Comparison of ENCODE assay signal across 23 mouse cellular contexts in the genomic region with DNA sequence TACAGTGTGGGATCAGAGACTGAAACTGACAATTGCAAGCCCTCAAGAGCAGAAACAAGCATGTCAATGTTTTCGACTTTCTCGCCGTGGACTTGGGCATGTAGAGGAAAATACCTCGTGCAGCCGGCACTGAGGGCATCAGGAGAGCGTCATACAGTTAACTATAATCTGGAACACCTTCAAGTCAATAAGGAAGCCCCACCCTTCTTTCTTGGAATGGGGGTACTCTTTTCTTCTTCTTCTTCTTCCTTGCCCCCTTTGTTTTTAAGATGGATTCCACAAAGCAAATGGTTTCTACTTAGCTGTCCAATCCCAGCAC.
DNase-seq lines count a peak whose midpoint lies in the region; ATAC-seq lines count a peak whose summit lies in the region.
"Had no signal": no experiment of that assay in that cellular context is flagged by ENCODE, and none has a peak within 500 bp of the region (broad histone marks: within the 10 kb centered on the region; RNA-seq: fewer than 3 reads in every experiment).

No protein-coding gene starts in this region.

- H3K4me3 ChIP-seq in heart, embryonic 12.5 days = no peak overlapping the region
- no peak overlapping the region for H3K4me3 ChIP-seq in kidney, embryonic 16.5 days (ENCODE audit: low read length)
- H3K4me3 ChIP-seq in kidney, embryonic 14.5 days (ENCODE audit: low read length) = no peak overlapping the region
- H3K4me3 ChIP-seq in limb, embryonic 11.5 days (ENCODE audit: low read depth, low read length) = no peak overlapping the region
- no peak overlapping the region for H3K4me3 ChIP-seq in stomach, embryonic 14.5 days (ENCODE audit: low read depth, low read length)
- H3K4me3 ChIP-seq in midbrain, embryonic 13.5 days (replicated peaks) = no peak overlapping the region
- H3K4me3 ChIP-seq: embryonic facial prominence, embryonic 10.5 days; hindbrain, embryonic 13.5 days; layer of hippocampus, adult 2 months; liver, embryonic 12.5 days; midbrain, embryonic 10.5 days had no signal

- no peaks in the 10 kb centered on the region for H3K27me3 ChIP-seq in heart, embryonic 12.5 days (replicated peaks)
- no peaks in the 10 kb centered on the region for H3K27me3 ChIP-seq in kidney, embryonic 16.5 days (ENCODE audit: insufficient read depth, low read length)
- H3K27me3 ChIP-seq in kidney, embryonic 14.5 days (ENCODE audit: control insufficient read depth, insufficient read depth, low read length) = no peaks in the 10 kb centered on the region
- H3K27me3 ChIP-seq in limb, embryonic 11.5 days (ENCODE audit: control insufficient read depth, insufficient read depth, low read length) = no peaks in the 10 kb centered on the region
- no peaks in the 10 kb centered on the region for H3K27me3 ChIP-seq in stomach, embryonic 14.5 days (ENCODE audit: control insufficient read depth, insufficient read depth, low read length)
- peaks cover 12% of the 10 kb centered on the region for H3K27me3 ChIP-seq in midbrain, embryonic 13.5 days
- H3K27me3 ChIP-seq: liver, embryonic 12.5 days had no signal

- H3K36me3 ChIP-seq in heart, embryonic 12.5 days = no peaks in the 10 kb centered on the region
- H3K36me3 ChIP-seq in kidney, embryonic 16.5 days (ENCODE audit: insufficient read depth, low read length) = no peaks in the 10 kb centered on the region
- no peaks in the 10 kb centered on the region for H3K36me3 ChIP-seq in kidney, embryonic 14.5 days (ENCODE audit: control insufficient read depth, insufficient read depth, low read length)
- no peaks in the 10 kb centered on the region for H3K36me3 ChIP-seq in limb, embryonic 11.5 days (ENCODE audit: control insufficient read depth, insufficient read depth, low read length)
- no peaks in the 10 kb centered on the region for H3K36me3 ChIP-seq in stomach, embryonic 14.5 days (ENCODE audit: control insufficient read depth, insufficient read depth, low read length)
- H3K36me3 ChIP-seq in midbrain, embryonic 13.5 days = no peaks in the 10 kb centered on the region
- H3K36me3 ChIP-seq: embryonic facial prominence, embryonic 10.5 days; G1E; hindbrain, embryonic 13.5 days; liver, embryonic 12.5 days; midbrain, embryonic 10.5 days had no signal

- intact Hi-C loops in heart, postnatal 14 days (cut with DNase I) = no loop called here

- WGBS in heart, embryonic 12.5 days = 55% methylated on average over 6 of the region's 6 CpGs
- 86% methylated on average over 6 of the region's 6 CpGs for WGBS in kidney, embryonic 16.5 days
- 89% methylated on average over 6 of the region's 6 CpGs for WGBS in kidney, embryonic 14.5 days
- 87% methylated on average over 6 of the region's 6 CpGs for WGBS in limb, embryonic 11.5 days
- WGBS in stomach, embryonic 14.5 days = 47% methylated on average over 6 of the region's 6 CpGs
- 88% methylated on average over 6 of the region's 6 CpGs for WGBS in midbrain, embryonic 13.5 days

- no peak overlapping the region; the same call in 1 of the 2 replicates for H3K27ac ChIP-seq in heart, embryonic 12.5 days (ENCODE audit: poor library complexity, severe bottlenecking)
- H3K27ac ChIP-seq in kidney, embryonic 16.5 days (ENCODE audit: low read length) = peak overlapping the region; percentile 7; the same call in 1 of the 2 replicates
- H3K27ac ChIP-seq in kidney, embryonic 14.5 days (ENCODE audit: low read depth, low read length) = no peak overlapping the region
- 0 out of 2 replicates have a peak overlapping the region, but pooled peaks have one; percentile 17 for H3K27ac ChIP-seq in limb, embryonic 11.5 days (replicated peaks; ENCODE audit: low read depth, low read length)
- peak overlapping the region; percentile 69; the same call in 1 of the 2 replicates for H3K27ac ChIP-seq in stomach, embryonic 14.5 days (ENCODE audit: low read length)
- no peak overlapping the region for H3K27ac ChIP-seq in midbrain, embryonic 13.5 days
- H3K27ac ChIP-seq: hindbrain, embryonic 13.5 days; layer of hippocampus, adult 2 months; liver, embryonic 12.5 days; macrophage had no signal

- no peak overlapping the region for H3K9ac ChIP-seq in heart, embryonic 12.5 days
- no peak overlapping the region for H3K9ac ChIP-seq in kidney, embryonic 16.5 days (replicated peaks; ENCODE audit: low read length)
- no peak overlapping the region for H3K9ac ChIP-seq in kidney, embryonic 14.5 days (ENCODE audit: low read depth, low read length)
- no peak overlapping the region for H3K9ac ChIP-seq in limb, embryonic 11.5 days (ENCODE audit: low read length)
- H3K9ac ChIP-seq in stomach, embryonic 14.5 days (replicated peaks; ENCODE audit: low read depth, low read length) = no peak overlapping the region
- no peak overlapping the region for H3K9ac ChIP-seq in midbrain, embryonic 13.5 days (replicated peaks)
- H3K9ac ChIP-seq: hindbrain, embryonic 13.5 days; liver, embryonic 12.5 days had no signal

- H3K9me3 ChIP-seq in heart, embryonic 12.5 days (replicated peaks) = no peaks in the 10 kb centered on the region
- H3K9me3 ChIP-seq in kidney, embryonic 16.5 days (ENCODE audit: low read length) = 0 out of 2 replicates have a peak, but pooled peaks cover 4% of the 10 kb centered on the region
- H3K9me3 ChIP-seq in kidney, embryonic 14.5 days (ENCODE audit: control insufficient read depth, low read length) = no peaks in the 10 kb centered on the region
- H3K9me3 ChIP-seq in limb, embryonic 11.5 days (ENCODE audit: control insufficient read depth, low read length) = no peaks in the 10 kb centered on the region; the same call in 1 of the 2 replicates
- no peaks in the 10 kb centered on the region for H3K9me3 ChIP-seq in stomach, embryonic 14.5 days (ENCODE audit: control insufficient read depth, low read depth, low read length)
- no peaks in the 10 kb centered on the region for H3K9me3 ChIP-seq in midbrain, embryonic 13.5 days
- H3K9me3 ChIP-seq: embryonic facial prominence, embryonic 10.5 days; hindbrain, embryonic 13.5 days; liver, embryonic 12.5 days had no signal

- ATAC-seq in heart, embryonic 12.5 days (ENCODE audit: insufficient number of reproducible peaks, low FRiP score) = no peak
- no peak for ATAC-seq in kidney, embryonic 16.5 days (ENCODE audit: low FRiP score, low TSS enrichment)
- no peak for ATAC-seq in kidney, embryonic 14.5 days (ENCODE audit: low FRiP score, low TSS enrichment)
- ATAC-seq in limb, embryonic 11.5 days (ENCODE audit: insufficient number of reproducible peaks, low FRiP score, low TSS enrichment, low read depth) = no peak
- no peak for ATAC-seq in stomach, embryonic 14.5 days (ENCODE audit: insufficient number of reproducible peaks, insufficient read depth, low FRiP score, low read depth)
- ATAC-seq in frontal cortex, adult (ENCODE audit: low TSS enrichment) = no peak
- no peak for ATAC-seq in midbrain, embryonic 13.5 days
- ATAC-seq: activated CD4-positive, CD25-positive, alpha-beta regulatory T cell, adult 4 months; liver, embryonic 12.5 days had no signal

- no peak for DNase-seq in heart, postnatal 14 days
- DNase-seq in limb, embryonic 11.5 days (ENCODE audit: low spot score) = no peak
- DNase-seq: adrenal gland, postnatal 10 days; cerebellum, adult 9-10 months; gastrocnemius, postnatal 14 days; kidney, adult 11 months; layer of hippocampus, postnatal 36 days; retina, postnatal 1 day; thymus, adult 2 months had no signal

- H3K4me2 ChIP-seq in heart, embryonic 12.5 days = peak overlapping the region; percentile 8; the same call in 1 of the 2 replicates
- no peak overlapping the region for H3K4me2 ChIP-seq in kidney, embryonic 16.5 days (replicated peaks; ENCODE audit: low read depth, low read length)
- no peak overlapping the region for H3K4me2 ChIP-seq in kidney, embryonic 14.5 days (replicated peaks; ENCODE audit: low read depth, low read length)
- H3K4me2 ChIP-seq in limb, embryonic 11.5 days (ENCODE audit: low read depth, severe bottlenecking) = no peak overlapping the region
- H3K4me2 ChIP-seq in stomach, embryonic 14.5 days (replicated peaks; ENCODE audit: low read depth, low read length) = no peak overlapping the region
- H3K4me2 ChIP-seq in midbrain, embryonic 13.5 days (replicated peaks) = no peak overlapping the region
- H3K4me2 ChIP-seq: hindbrain, embryonic 13.5 days; liver, embryonic 12.5 days had no signal

- peaks cover 20% of the 10 kb centered on the region for H3K4me1 ChIP-seq in heart, embryonic 12.5 days (replicated peaks)
- H3K4me1 ChIP-seq in kidney, embryonic 16.5 days (ENCODE audit: insufficient read depth, low read length) = peaks cover 36% of the 10 kb centered on the region
- H3K4me1 ChIP-seq in kidney, embryonic 14.5 days (ENCODE audit: control insufficient read depth, insufficient read depth, low read length) = peaks cover 23% of the 10 kb centered on the region; the same call in 1 of the 2 replicates
- H3K4me1 ChIP-seq in limb, embryonic 11.5 days (ENCODE audit: control insufficient read depth, insufficient read depth, low read length) = peaks cover 7% of the 10 kb centered on the region
- H3K4me1 ChIP-seq in stomach, embryonic 14.5 days (ENCODE audit: control insufficient read depth, insufficient read depth, low read length) = peaks cover 41% of the 10 kb centered on the region; the same call in 1 of the 2 replicates
- H3K4me1 ChIP-seq in midbrain, embryonic 13.5 days (replicated peaks) = peaks cover 14% of the 10 kb centered on the region; the same call in 1 of the 2 replicates
- H3K4me1 ChIP-seq: liver, embryonic 12.5 days had no signal

Comparison
In these comparisons a context has a peak if more than half of its experiments do, and no peak if none do; other contexts are left out.
1. H3K27ac ChIP-seq: peak in kidney, embryonic 16.5 days (single experiment), limb, embryonic 11.5 days (single experiment) and stomach, embryonic 14.5 days (single experiment); none in heart, embryonic 12.5 days (single experiment), kidney, embryonic 14.5 days (single experiment) and midbrain, embryonic 13.5 days (single experiment).